Mouse (Mus musculus): ENCODE data around the gene Btbd35f9. TPM values are rescaled to one million over a fixed set of nuclear protein-coding genes. Genes with fewer than 3 reads are reported as not detected.
"Not testable (repeated sequence)": the region's sequence is repeated elsewhere in the genome, so short reads cannot be mapped to it uniquely, and the experiment has no call there.

The Btbd35f9 gene
- not detected in 2 replicates for polyA plus RNA-seq (2014; fragmentation: Nextera tagmentation; extraction: Ambion mirVana)

- not testable (repeated sequence) for H3K36me3 ChIP-seq (ENCODE audit: control insufficient read depth, insufficient read depth, low read length); H3K4me1 ChIP-seq (ENCODE audit: control insufficient read depth, insufficient read depth, low read length); H3K9ac ChIP-seq (ENCODE audit: low read length); H3K4me3 ChIP-seq (ENCODE audit: low read depth, low read length); H3K27me3 ChIP-seq (ENCODE audit: control insufficient read depth, insufficient read depth, low read length); H3K9me3 ChIP-seq (ENCODE audit: control insufficient read depth, low read length); H3K27ac ChIP-seq (replicated peaks; ENCODE audit: low read depth, low read length); DNase-seq (ENCODE audit: low spot score); H3K4me2 ChIP-seq (ENCODE audit: low read depth, severe bottlenecking); ATAC-seq (ENCODE audit: insufficient number of reproducible peaks, low FRiP score, low TSS enrichment, low read depth)
- WGBS: no CpG with 5 or more reads among the region's 5 CpGs
Measured at GRCm38 (mm10) chrX:34161399-34161798, at the start of gene Btbd35f9. Btbd35f9 (minus strand) TSS chrX:34161499.

Other genes starting within 250 kb of the Btbd35f9 start
- not detected in 2 replicates for gene Btbd35f6, start 205.0 kb downstream of the Btbd35f9 start, polyA plus RNA-seq (2014; fragmentation: Nextera tagmentation; extraction: Ambion mirVana)
- not detected in 2 replicates for gene Gm21870, start 174.7 kb downstream of the Btbd35f9 start, polyA plus RNA-seq (2014; fragmentation: Nextera tagmentation; extraction: Ambion mirVana)
- not detected in 2 replicates for gene Spin2g, start 77.2 kb upstream of the Btbd35f9 start, polyA plus RNA-seq (2014; fragmentation: Nextera tagmentation; extraction: Ambion mirVana)